Mouse (Mus musculus) liver, adult (tissue): ENCODE measurements around the gene Cep112.

Experiments used
- GATA4 ChIP-seq: IDR thresholded peaks from 2 replicates; pipeline ENCODE4 v1.6.1; 2014; ENCODE audit warnings: mild to moderate bottlenecking, low read length; ENCODE audit not compliant: insufficient replicate concordance

Cep112 gene

GRCm38 (mm10) chr11:108425592-108425921 is 565 bp downstream of the Cep112 start:
- no peak for TF ChIP-seq GATA4

GRCm38 (mm10) chr11:108426086-108426485 is 1.1 kb downstream of the Cep112 start:
- TF ChIP-seq GATA4, result no peak

GRCm38 (mm10) chr11:108427191-108427590 is 2.2 kb downstream of the Cep112 start:
- no peak for TF ChIP-seq GATA4

- TF ChIP-seq GATA4, result no peak
Measured at GRCm38 (mm10) chr11:108429076-108429475, 4.1 kb downstream of the Cep112 start.

- TF ChIP-seq GATA4, result no peak
Measured at GRCm38 (mm10) chr11:108443893-108444563, 19.0 kb downstream of the Cep112 start.

- TF ChIP-seq GATA4, result no peak
Measured at GRCm38 (mm10) chr11:108447148-108447547, 22.2 kb downstream of the Cep112 start.

- TF ChIP-seq GATA4, result no peak
Measured at GRCm38 (mm10) chr11:108449811-108450210, 24.8 kb downstream of the Cep112 start.

- TF ChIP-seq GATA4, result no peak
Measured at GRCm38 (mm10) chr11:108459599-108459998, 34.6 kb downstream of the Cep112 start.

GRCm38 (mm10) chr11:108464138-108464537 is 39.1 kb downstream of the Cep112 start:
- no peak for TF ChIP-seq GATA4

- TF ChIP-seq GATA4, result no peak
Measured at GRCm38 (mm10) chr11:108464715-108465301, 39.8 kb downstream of the Cep112 start.

- TF ChIP-seq GATA4, result no peak
Measured at GRCm38 (mm10) chr11:108475738-108476137, 50.7 kb downstream of the Cep112 start.

- no peak for TF ChIP-seq GATA4
Measured at GRCm38 (mm10) chr11:108476226-108476625, 51.2 kb downstream of the Cep112 start.

GRCm38 (mm10) chr11:108483976-108484375 is 59.0 kb downstream of the Cep112 start:
- TF ChIP-seq GATA4, result no peak

- TF ChIP-seq GATA4, result no peak
Measured at GRCm38 (mm10) chr11:108488256-108488655, 63.3 kb downstream of the Cep112 start.

- TF ChIP-seq GATA4, result no peak
Measured at GRCm38 (mm10) chr11:108489863-108490262, 64.9 kb downstream of the Cep112 start.

- no peak for TF ChIP-seq GATA4
Measured at GRCm38 (mm10) chr11:108508190-108508589, 83.2 kb downstream of the Cep112 start.
